Mouse (Mus musculus): ENCODE measurements around the gene Bmper. TPM values are rescaled to one million over a fixed set of nuclear protein-coding genes. Genes with fewer than 3 reads are reported as not detected.

The Bmper gene
- polyA plus RNA-seq, 1 experiment from 2014 or later = 17.0 TPM

- Histone ChIP-seq H3K27me3 (no peaks in the 10 kb centered on the region), H3K9ac (replicated peaks) (no peak overlapping the region), H3K4me3 (no peak overlapping the region), H3K9me3 (no peaks in the 10 kb centered on the region), H3K36me3 (no peaks in the 10 kb centered on the region), H3K4me2 (replicated peaks) (no peak overlapping the region), H3K27ac (replicated peaks) (peak overlapping the region; percentile 66), H3K4me1 (peaks cover 5% of the 10 kb centered on the region; the same call in 1 of the 2 replicates)
- 28% methylated on average over 7 of the region's 7 CpGs for WGBS
- peak; percentile 93 for ATAC-seq (replicated peaks)
Observed at GRCm38 (mm10) chr9:23268609-23269008, 45.7 kb downstream of the Bmper start.

GRCm38 (mm10) chr9:23269087-23269486 lies 46.2 kb downstream of the Bmper start:
- H3K27ac ChIP-seq (replicated peaks) = no peak overlapping the region; the same call in 1 of the 2 replicates

GRCm38 (mm10) chr9:23276244-23276643 lies 53.4 kb downstream of the Bmper start:
- H3K4me3 ChIP-seq = no peak overlapping the region
- no peaks in the 10 kb centered on the region for H3K27me3 ChIP-seq
- no peak for ATAC-seq (replicated peaks)
- H3K9ac ChIP-seq (replicated peaks) = no peak overlapping the region
- no peaks in the 10 kb centered on the region for H3K4me1 ChIP-seq
- H3K4me2 ChIP-seq (replicated peaks) = no peak overlapping the region
- no peaks in the 10 kb centered on the region for H3K9me3 ChIP-seq
- WGBS = 77% methylated on average over 4 of the region's 4 CpGs
- H3K36me3 ChIP-seq = no peaks in the 10 kb centered on the region
- H3K27ac ChIP-seq (replicated peaks) = no peak overlapping the region

More at GRCm38 (mm10) chr9:23269087-23269486, 46.2 kb downstream of the Bmper start:
- WGBS = 45% methylated on average over 2 of the region's 2 CpGs
- Histone ChIP-seq H3K36me3 (no peaks in the 10 kb centered on the region), H3K27me3 (no peaks in the 10 kb centered on the region), H3K4me2 (replicated peaks) (no peak overlapping the region), H3K9me3 (no peaks in the 10 kb centered on the region), H3K9ac (replicated peaks) (no peak overlapping the region), H3K4me1 (peaks cover 5% of the 10 kb centered on the region; the same call in 1 of the 2 replicates), H3K4me3 (no peak overlapping the region)
- ATAC-seq (replicated peaks) = peak; percentile 52

- Histone ChIP-seq H3K9ac (replicated peaks) (no peak overlapping the region), H3K4me3 (no peak overlapping the region), H3K27ac (replicated peaks) (no peak overlapping the region), H3K27me3 (no peaks in the 10 kb centered on the region), H3K9me3 (no peaks in the 10 kb centered on the region), H3K36me3 (no peaks in the 10 kb centered on the region), H3K4me1 (no peaks in the 10 kb centered on the region), H3K4me2 (replicated peaks) (no peak overlapping the region)
- ATAC-seq (replicated peaks) = no peak
- 81% methylated on average over 4 of the region's 4 CpGs for WGBS
Observed at GRCm38 (mm10) chr9:23284940-23285460, 62.1 kb downstream of the Bmper start.

GRCm38 (mm10) chr9:23293574-23293973 lies 70.7 kb downstream of the Bmper start:
- 89% methylated on average over 3 of the region's 3 CpGs for WGBS
- H3K9ac ChIP-seq (replicated peaks) = no peak overlapping the region
- H3K9me3 ChIP-seq = no peaks in the 10 kb centered on the region
- no peaks in the 10 kb centered on the region for H3K27me3 ChIP-seq
- ATAC-seq (replicated peaks) = no peak
- H3K4me2 ChIP-seq (replicated peaks) = no peak overlapping the region
- no peak overlapping the region for H3K27ac ChIP-seq (replicated peaks)
- H3K4me3 ChIP-seq = no peak overlapping the region
- H3K4me1 ChIP-seq = peaks cover 10% of the 10 kb centered on the region
- H3K36me3 ChIP-seq = no peaks in the 10 kb centered on the region

GRCm38 (mm10) chr9:23295569-23295968 lies 72.7 kb downstream of the Bmper start:
- no peaks in the 10 kb centered on the region for H3K36me3 ChIP-seq
- no peaks in the 10 kb centered on the region for H3K27me3 ChIP-seq
- H3K9me3 ChIP-seq = no peaks in the 10 kb centered on the region
- WGBS = 48% methylated on average over 6 of the region's 6 CpGs
- no peak overlapping the region for H3K4me2 ChIP-seq (replicated peaks)
- peaks cover 10% of the 10 kb centered on the region for H3K4me1 ChIP-seq
- H3K27ac ChIP-seq (replicated peaks) = peak overlapping the region; percentile 67
- H3K9ac ChIP-seq (replicated peaks) = no peak overlapping the region
- ATAC-seq (replicated peaks) = peak; percentile 83
- H3K4me3 ChIP-seq = no peak overlapping the region

- H3K27ac ChIP-seq (replicated peaks) = no peak overlapping the region
- no peak overlapping the region for H3K4me2 ChIP-seq (replicated peaks)
- 88% methylated on average over 8 of the region's 8 CpGs for WGBS
Observed at GRCm38 (mm10) chr9:23297491-23298170, 74.8 kb downstream of the Bmper start.

GRCm38 (mm10) chr9:23300376-23300775 lies 77.5 kb downstream of the Bmper start:
- WGBS = 89% methylated on average over 8 of the region's 8 CpGs
- Histone ChIP-seq H3K36me3 (no peaks in the 10 kb centered on the region), H3K4me3 (no peak overlapping the region), H3K27ac (replicated peaks) (no peak overlapping the region), H3K4me1 (peaks cover 7% of the 10 kb centered on the region), H3K9ac (replicated peaks) (no peak overlapping the region), H3K9me3 (no peaks in the 10 kb centered on the region), H3K4me2 (replicated peaks) (no peak overlapping the region), H3K27me3 (no peaks in the 10 kb centered on the region)
- no peak for ATAC-seq (replicated peaks)

More at GRCm38 (mm10) chr9:23297491-23298170, 74.8 kb downstream of the Bmper start:
- no peak for ATAC-seq (replicated peaks)
- Histone ChIP-seq H3K36me3 (no peaks in the 10 kb centered on the region), H3K27me3 (no peaks in the 10 kb centered on the region), H3K9ac (replicated peaks) (no peak overlapping the region), H3K4me1 (peaks cover 10% of the 10 kb centered on the region), H3K9me3 (no peaks in the 10 kb centered on the region), H3K4me3 (no peak overlapping the region)

- no peaks in the 10 kb centered on the region for H3K9me3 ChIP-seq
- no peaks in the 10 kb centered on the region for H3K27me3 ChIP-seq
- no peak overlapping the region for H3K4me2 ChIP-seq (replicated peaks)
- H3K4me1 ChIP-seq = 0 out of 2 replicates have a peak, but pooled peaks cover under 1% of the 10 kb centered on the region
- no peak for ATAC-seq (replicated peaks)
- H3K9ac ChIP-seq (replicated peaks) = no peak overlapping the region
- H3K27ac ChIP-seq (replicated peaks) = no peak overlapping the region
- H3K4me3 ChIP-seq = no peak overlapping the region
- H3K36me3 ChIP-seq = no peaks in the 10 kb centered on the region
- whole genome bisulfite sequencing = 91% methylated on average over 4 of the region's 4 CpGs
Observed at GRCm38 (mm10) chr9:23305681-23306080, 82.8 kb downstream of the Bmper start.

- WGBS = 86% methylated on average over 4 of the region's 4 CpGs
- Histone ChIP-seq H3K27ac (replicated peaks) (no peak overlapping the region), H3K4me1 (peaks cover 6% of the 10 kb centered on the region), H3K4me3 (no peak overlapping the region), H3K9ac (replicated peaks) (no peak overlapping the region), H3K9me3 (no peaks in the 10 kb centered on the region), H3K27me3 (no peaks in the 10 kb centered on the region), H3K4me2 (replicated peaks) (no peak overlapping the region), H3K36me3 (no peaks in the 10 kb centered on the region)
- no peak for ATAC-seq (replicated peaks)
Observed at GRCm38 (mm10) chr9:23306226-23306625, 83.3 kb downstream of the Bmper start.

GRCm38 (mm10) chr9:23307835-23308234 lies 85.0 kb downstream of the Bmper start:
- no peak overlapping the region for H3K4me2 ChIP-seq (replicated peaks)
- 97% methylated on average over 2 of the region's 2 CpGs for WGBS

GRCm38 (mm10) chr9:23310953-23311352 lies 88.1 kb downstream of the Bmper start:
- 84% methylated on average over 3 of the region's 3 CpGs for WGBS
- ATAC-seq (replicated peaks) = no peak
- H3K27me3 ChIP-seq = no peaks in the 10 kb centered on the region

More at GRCm38 (mm10) chr9:23307835-23308234, 85.0 kb downstream of the Bmper start:
- Histone ChIP-seq H3K27me3 (no peaks in the 10 kb centered on the region), H3K36me3 (no peaks in the 10 kb centered on the region), H3K9me3 (no peaks in the 10 kb centered on the region), H3K9ac (replicated peaks) (no peak overlapping the region), H3K4me1 (peaks cover 10% of the 10 kb centered on the region), H3K4me3 (no peak overlapping the region), H3K27ac (replicated peaks) (no peak overlapping the region)
- ATAC-seq (replicated peaks) = no peak

More at GRCm38 (mm10) chr9:23310953-23311352, 88.1 kb downstream of the Bmper start:
- peaks cover 10% of the 10 kb centered on the region for H3K4me1 ChIP-seq
- H3K36me3 ChIP-seq = no peaks in the 10 kb centered on the region
- H3K27ac ChIP-seq (replicated peaks) = no peak overlapping the region
- no peak overlapping the region for H3K4me3 ChIP-seq
- H3K9ac ChIP-seq (replicated peaks) = no peak overlapping the region
- no peak overlapping the region for H3K4me2 ChIP-seq (replicated peaks)
- H3K9me3 ChIP-seq = no peaks in the 10 kb centered on the region
